Mouse (Mus musculus) C2C12 (cell line): ENCODE results near the gene Lrrc17. TPM values are rescaled to one million over a fixed set of nuclear protein-coding genes. Genes with fewer than 3 reads are reported as not detected.
"Not testable (repeated sequence)": the region's sequence is repeated elsewhere in the genome, so short reads cannot be mapped to it uniquely, and the experiment has no call there.

Source experiments
- H3K27me3 ChIP-seq: one replicate; pipeline ENCODE4 v1.6.1; 2011; ENCODE audit not compliant: control insufficient read depth, insufficient read depth, insufficient read length
- H3K36me3 ChIP-seq: one replicate; pipeline ENCODE4 v1.6.1; 2011; ENCODE audit not compliant: control insufficient read depth, insufficient read depth
- H3K4me3 ChIP-seq: one replicate; pipeline ENCODE4 v1.5.1; 2011; ENCODE audit warnings: mild to moderate bottlenecking, control low read depth; ENCODE audit not compliant: poor library complexity, insufficient read depth, severe bottlenecking
- H3K79me2 ChIP-seq: one replicate; pipeline ENCODE4 v1.6.1; 2011; ENCODE audit not compliant: control insufficient read depth, insufficient read depth
- H3K79me3 ChIP-seq: one replicate; pipeline ENCODE4 v1.6.1; 2011; ENCODE audit warnings: low read depth, control low read depth
- H3ac ChIP-seq: one replicate; pipeline ENCODE3; 2011; ENCODE audit warnings: low read depth; ENCODE audit not compliant: control insufficient read depth, insufficient read length
- CEBPB ChIP-seq: IDR thresholded peaks from one replicate; pipeline ENCODE4 v1.6.1; 2011; ENCODE audit warnings: low read depth, mild to moderate bottlenecking, control low read depth, moderate library complexity
- CTCF ChIP-seq: IDR thresholded peaks from one replicate; pipeline ENCODE4 v1.5.1; 2011; ENCODE audit not compliant: control insufficient read depth, insufficient read depth, insufficient read length
- FOSL1 ChIP-seq: IDR thresholded peaks from one replicate; pipeline ENCODE4 v1.8.0; 2011; ENCODE audit warnings: mild to moderate bottlenecking, low read length; ENCODE audit not compliant: poor library complexity, insufficient read depth, severe bottlenecking
- MAX ChIP-seq: IDR thresholded peaks from one replicate; pipeline ENCODE4 v1.6.1; 2011; ENCODE audit warnings: mild to moderate bottlenecking, control low read depth
- MYOD1 ChIP-seq: IDR thresholded peaks from one replicate; pipeline ENCODE4 v1.6.1; 2011; ENCODE audit warnings: low read depth; ENCODE audit not compliant: control insufficient read depth, insufficient read length
- MYOG ChIP-seq: IDR thresholded peaks from one replicate; pipeline ENCODE4 v1.6.1; 2011; ENCODE audit not compliant: control insufficient read depth, insufficient read length; ENCODE audit errors: extremely low read depth
- USF1 ChIP-seq: IDR thresholded peaks from one replicate; pipeline ENCODE4 v1.6.1; 2011; ENCODE audit warnings: low read depth, mild to moderate bottlenecking, control low read depth, moderate library complexity
- polyA plus RNA-seq: library from polyadenylated mRNA; unstranded; fragments of >200 nt; fragmentation: generic; extraction: Trizol; gene quantifications from one replicate; pipeline ENCODE4 v1.2.1, GENCODE M21; 2012; ENCODE audit warnings: missing spikeins

Gene Lrrc17
- polyA plus RNA-seq, 1 experiment, result 22.7 TPM

DNA sequence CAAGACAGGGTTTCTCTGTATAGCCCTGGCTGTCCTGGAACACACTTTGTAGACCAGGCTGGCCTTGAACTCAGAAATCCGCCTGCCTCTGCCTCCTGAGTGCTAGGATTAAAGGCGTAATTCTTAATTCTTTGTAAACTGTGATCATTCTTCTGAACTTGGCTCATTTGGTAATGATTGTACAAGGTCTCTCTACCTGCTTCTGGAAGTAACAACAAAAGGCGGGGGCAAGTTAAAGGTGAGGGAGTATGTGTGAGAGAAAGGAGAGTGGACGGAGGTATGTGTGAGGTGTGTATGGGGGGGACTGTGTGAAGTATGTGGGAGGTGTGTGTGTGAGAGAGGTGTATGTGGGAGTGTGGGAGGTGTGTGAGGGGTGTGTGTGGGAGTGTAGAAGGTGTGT is 56.6 kb downstream of the Lrrc17 start:
- Histone ChIP-seq H3ac (no peak overlapping the region), H3K79me2 (no peaks in the 10 kb centered on the region), H3K27me3 (no peaks in the 10 kb centered on the region), H3K36me3 (no peaks in the 10 kb centered on the region), H3K79me3 (no peaks in the 10 kb centered on the region), H3K4me3 (no peak overlapping the region)
- TF ChIP-seq MAX, result no peak
- TF ChIP-seq USF1, result no peak
- no peak for TF ChIP-seq MYOD1
- TF ChIP-seq FOSL1, result no peak
- no peak for TF ChIP-seq CEBPB
- no peak for TF ChIP-seq MYOG
- no peak for TF ChIP-seq CTCF

DNA sequence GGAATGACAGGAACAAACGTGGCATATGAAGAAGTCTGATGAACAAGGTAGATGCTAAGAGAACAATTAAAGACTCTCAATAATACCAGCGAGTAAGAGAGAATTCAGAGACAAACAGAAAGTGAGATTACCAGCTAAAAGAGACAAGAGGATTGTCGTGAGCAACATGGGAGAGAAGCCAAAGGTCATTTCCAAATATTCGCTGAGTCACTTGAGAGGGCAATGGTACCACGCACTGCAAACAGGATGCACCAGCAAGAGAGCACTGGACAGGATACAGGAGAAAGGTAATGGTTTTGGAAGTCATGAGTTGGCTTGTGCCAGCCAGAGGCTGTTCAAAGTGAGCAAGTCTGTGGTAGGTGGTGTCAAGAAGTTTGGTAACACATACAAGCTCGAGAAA is 62.6 kb downstream of the Lrrc17 start:
- Histone ChIP-seq H3K4me3 (no peak overlapping the region), H3K79me3 (no peaks in the 10 kb centered on the region), H3K36me3 (no peaks in the 10 kb centered on the region), H3K27me3 (no peaks in the 10 kb centered on the region), H3K79me2 (no peaks in the 10 kb centered on the region), H3ac (no peak overlapping the region)
- TF ChIP-seq CEBPB, result no peak
- TF ChIP-seq MYOD1, result no peak
- TF ChIP-seq CTCF, result no peak
- no peak for TF ChIP-seq FOSL1
- no peak for TF ChIP-seq MAX
- no peak for TF ChIP-seq USF1
- TF ChIP-seq MYOG, result no peak

DNA sequence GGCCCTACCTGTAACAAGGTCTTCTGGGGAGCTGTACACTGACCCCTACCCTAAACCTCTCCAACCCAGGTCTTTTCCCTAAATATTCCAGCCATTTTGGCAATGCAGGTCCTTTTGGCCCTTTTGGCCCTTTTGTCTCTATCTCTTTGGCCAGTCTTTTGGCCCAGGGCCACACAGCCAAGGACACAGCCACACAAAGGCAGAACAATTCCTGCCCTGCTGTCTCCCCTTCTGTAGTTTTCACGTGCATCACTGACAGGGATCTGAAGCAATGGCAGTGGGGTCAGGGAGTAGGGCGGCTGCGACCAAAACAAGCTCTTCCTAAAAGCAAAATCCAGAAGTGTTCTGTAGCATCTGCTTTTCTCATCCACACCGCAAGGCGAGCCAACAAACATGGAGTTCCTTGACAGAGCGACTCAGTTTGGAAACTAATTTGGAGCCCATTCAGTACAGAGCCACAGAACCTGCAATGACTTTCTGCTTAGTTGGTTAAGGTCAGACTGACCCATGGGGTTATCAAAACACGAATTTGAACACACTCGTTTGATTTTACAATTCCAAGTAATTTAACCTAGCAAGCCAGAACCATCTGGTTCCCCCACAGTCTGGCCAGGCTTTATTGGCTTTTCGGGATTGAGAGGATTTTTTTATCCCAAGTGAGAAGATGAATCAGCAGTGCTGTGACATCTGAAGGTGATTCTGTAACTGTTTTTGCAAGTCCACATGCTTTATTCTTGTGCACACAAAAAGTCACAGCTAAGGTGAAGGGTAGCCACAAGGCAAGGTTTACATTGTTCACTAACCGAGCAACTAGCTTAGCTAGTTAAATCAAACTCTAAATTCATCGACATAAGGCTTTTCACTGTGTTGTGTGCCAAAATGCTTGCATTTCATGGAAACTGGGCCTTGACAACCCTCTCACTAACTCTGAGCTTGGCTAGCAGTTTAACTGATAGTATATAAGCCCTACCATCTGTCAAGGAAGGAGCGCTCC is 65.2 kb downstream of the Lrrc17 start:
- Histone ChIP-seq H3K79me3 (no peaks in the 10 kb centered on the region), H3K4me3 (no peak overlapping the region), H3K36me3 (no peaks in the 10 kb centered on the region), H3ac (no peak overlapping the region), H3K27me3 (no peaks in the 10 kb centered on the region), H3K79me2 (no peaks in the 10 kb centered on the region)
- TF ChIP-seq MYOD1, result no peak
- no peak for TF ChIP-seq MYOG
- TF ChIP-seq USF1, result no peak
- no peak for TF ChIP-seq MAX

DNA sequence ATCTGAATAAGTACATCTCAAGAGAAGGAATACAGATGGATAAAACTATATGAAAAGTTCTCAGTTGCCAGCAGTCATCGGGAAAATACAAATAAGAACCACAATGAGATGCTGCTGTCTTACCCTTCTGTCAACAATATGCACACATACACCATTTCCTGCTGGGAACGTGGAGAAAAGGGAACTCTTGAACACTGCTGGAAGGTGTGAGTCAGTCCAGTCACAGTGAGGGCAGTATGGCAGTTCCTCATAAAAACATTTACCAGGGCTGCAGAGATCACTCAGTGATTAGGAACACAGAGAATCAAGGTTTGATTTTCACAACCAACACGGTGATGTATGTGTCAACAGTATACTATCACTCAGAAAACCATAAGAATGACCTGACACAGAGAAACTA is 67.6 kb downstream of the Lrrc17 start:
- TF ChIP-seq MAX (no peak), CTCF (no peak), MYOG (no peak), CEBPB (no peak), FOSL1 (no peak), USF1 (no peak), MYOD1 (no peak)
- Histone ChIP-seq H3K36me3 (no peaks in the 10 kb centered on the region), H3ac (no peak overlapping the region), H3K79me3 (no peaks in the 10 kb centered on the region), H3K79me2 (no peaks in the 10 kb centered on the region), H3K27me3 (peaks cover 8% of the 10 kb centered on the region), H3K4me3 (no peak overlapping the region)

DNA sequence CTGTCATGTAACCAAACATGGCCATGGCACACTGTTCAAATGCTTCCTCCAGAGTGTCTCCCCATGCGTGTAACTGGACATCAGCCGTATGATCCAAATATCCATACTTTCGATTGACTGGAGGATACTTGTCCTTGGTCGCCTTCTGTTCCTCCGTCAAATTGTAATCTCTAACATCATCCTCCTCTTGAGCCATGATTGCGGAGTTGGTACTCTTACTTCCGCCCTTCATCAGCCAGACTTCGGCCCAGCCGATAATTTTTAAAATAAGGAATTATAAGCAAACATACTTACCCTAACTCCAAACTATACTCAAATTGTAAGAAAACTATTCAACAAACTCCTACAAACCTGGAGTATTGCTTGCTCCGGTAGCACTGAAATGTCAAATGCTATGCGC is 70.9 kb downstream of the Lrrc17 start:
- H3K79me3 ChIP-seq, H3K4me3 ChIP-seq, H3K79me2 ChIP-seq, H3ac ChIP-seq, H3K36me3 ChIP-seq, H3K27me3 ChIP-seq: not testable (repeated sequence)

DNA sequence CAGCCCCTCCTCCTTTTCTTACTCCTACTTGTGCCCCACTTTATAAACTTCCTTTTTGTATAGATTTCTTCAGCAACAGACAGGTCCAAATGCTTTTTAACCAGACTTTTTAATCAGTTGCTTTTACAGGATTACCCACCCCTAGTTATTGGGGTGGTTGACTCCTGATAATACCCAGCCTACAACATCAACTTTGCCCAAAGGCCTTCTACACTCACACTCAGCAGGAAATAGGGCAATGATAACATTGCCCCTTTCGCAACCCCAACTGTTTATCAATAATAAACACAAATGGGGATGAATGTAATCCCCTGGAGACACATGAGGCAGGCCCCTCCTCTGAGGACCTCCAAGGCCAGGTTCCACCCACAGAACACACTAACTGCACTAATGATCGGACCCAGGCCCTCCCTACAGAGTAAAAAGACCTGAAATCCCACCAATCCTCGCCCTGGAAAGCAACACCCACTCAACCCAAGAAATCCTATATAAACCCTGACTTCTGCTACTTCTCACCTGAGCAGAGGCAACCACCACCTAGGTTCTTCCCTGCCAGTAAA is 73.2 kb downstream of the Lrrc17 start:
- no peak overlapping the region for H3K4me3 ChIP-seq
- peaks cover 9% of the 10 kb centered on the region for H3K27me3 ChIP-seq
- no peaks in the 10 kb centered on the region for H3K36me3 ChIP-seq
- no peaks in the 10 kb centered on the region for H3K79me3 ChIP-seq
- H3K79me2 ChIP-seq, result no peaks in the 10 kb centered on the region
- TF ChIP-seq CTCF (no peak), MAX (no peak), MYOG (no peak), FOSL1 (no peak), USF1 (no peak)
- no peak overlapping the region for H3ac ChIP-seq
